Mouse (Mus musculus) thymus, adult 2 months (tissue): Measurements from ENCODE around the gene Nos1ap. TPM values are rescaled to one million over a fixed set of nuclear protein-coding genes. Genes with fewer than 3 reads are reported as not detected.

Experiments used
- DNase-seq: peaks from one replicate; pipeline ENCODE4 v3.0.0; 2021
- H3K27ac ChIP-seq: fragments of 200-500 bp; 2 replicates; pipeline ENCODE4 v1.5.1; 2012; ENCODE audit warnings: low read length, control low read depth; ENCODE audit not compliant: control insufficient read depth, insufficient read depth
- H3K27me3 ChIP-seq: fragments of 200-500 bp; 2 replicates; pipeline ENCODE4 v1.6.1; 2012; ENCODE audit warnings: mild to moderate bottlenecking, low read length, moderate library complexity, mixed read lengths; ENCODE audit not compliant: control insufficient read depth, insufficient read depth
- H3K36me3 ChIP-seq: fragments of 200-500 bp; 2 replicates; pipeline ENCODE4 v1.6.1; 2012; ENCODE audit warnings: mild to moderate bottlenecking, low read length, moderate library complexity; ENCODE audit not compliant: control insufficient read depth, insufficient read depth
- H3K4me1 ChIP-seq: fragments of 200-500 bp; replicated peaks from 2 replicates; pipeline ENCODE4 v1.6.1; 2012; ENCODE audit warnings: low read length; ENCODE audit not compliant: control insufficient read depth, insufficient read depth
- H3K4me3 ChIP-seq: fragments of 200-500 bp; 2 replicates; pipeline ENCODE4 v1.5.1; 2012; ENCODE audit warnings: mild to moderate bottlenecking, low read length, control low read depth, moderate library complexity; ENCODE audit not compliant: control insufficient read depth, insufficient read depth
- CTCF ChIP-seq: fragments of 200-500 bp; IDR thresholded peaks from 2 replicates; pipeline ENCODE4 v1.5.1; 2012; ENCODE audit warnings: mild to moderate bottlenecking, control low read depth, low read length, moderate library complexity, borderline replicate concordance; ENCODE audit not compliant: control insufficient read depth, poor library complexity, insufficient read depth; ENCODE audit errors: extremely low read depth
- POLR2A ChIP-seq: fragments of 200-500 bp; IDR thresholded peaks from 2 replicates; pipeline ENCODE4 v1.6.1; 2012; ENCODE audit warnings: mild to moderate bottlenecking, low read length, control low read depth, moderate library complexity; ENCODE audit not compliant: control insufficient read depth, poor library complexity, insufficient read depth; ENCODE audit errors: extremely low read depth
- WGBS: fragments of 180-500 bp; shearing (Covaris S2); methylation state at CpG from one replicate; pipeline ENCODE4 v1.1.7; 2018; 5-methylcytosine and 5-hydroxymethylcytosine counted together
- polyA plus RNA-seq: library from polyadenylated mRNA; depleted of rRNA; stranded (reverse); fragments of >200 nt; gene quantifications from 2 replicates; pipeline ENCODE4 v1.2.3, GENCODE M21; 2012

Gene Nos1ap
- polyA plus RNA-seq, 1 experiment, result 3.3 TPM

DNA sequence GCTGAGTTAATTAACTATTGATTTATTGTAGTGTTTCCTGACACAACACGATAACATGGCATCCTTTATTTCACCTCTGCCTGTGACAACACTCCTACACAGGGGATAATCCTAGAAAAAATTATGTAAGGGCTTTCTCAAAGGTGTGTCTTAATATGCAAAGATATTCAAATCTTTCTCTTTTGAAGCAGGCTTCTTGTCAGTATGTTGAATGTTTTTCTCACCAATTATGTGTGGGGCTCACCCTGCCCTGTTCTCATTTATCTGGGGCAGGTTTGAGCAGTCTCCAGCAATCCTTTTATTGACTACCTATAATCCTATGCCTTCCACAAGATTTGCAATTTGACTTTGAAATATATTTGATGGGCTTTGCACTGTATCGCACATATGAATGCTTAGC, 97.1 kb downstream of the Nos1ap start:
- no peaks in the 10 kb centered on the region for H3K27me3 ChIP-seq
- TF ChIP-seq CTCF (no peak), POLR2A (no peak)
- no peak for DNase-seq
- no peak overlapping the region for H3K4me3 ChIP-seq
- no peaks in the 10 kb centered on the region for H3K4me1 ChIP-seq
- H3K27ac ChIP-seq, result no peak overlapping the region
- no peaks in the 10 kb centered on the region for H3K36me3 ChIP-seq
- 97% methylated on average over 2 of the region's 2 CpGs for WGBS

DNA sequence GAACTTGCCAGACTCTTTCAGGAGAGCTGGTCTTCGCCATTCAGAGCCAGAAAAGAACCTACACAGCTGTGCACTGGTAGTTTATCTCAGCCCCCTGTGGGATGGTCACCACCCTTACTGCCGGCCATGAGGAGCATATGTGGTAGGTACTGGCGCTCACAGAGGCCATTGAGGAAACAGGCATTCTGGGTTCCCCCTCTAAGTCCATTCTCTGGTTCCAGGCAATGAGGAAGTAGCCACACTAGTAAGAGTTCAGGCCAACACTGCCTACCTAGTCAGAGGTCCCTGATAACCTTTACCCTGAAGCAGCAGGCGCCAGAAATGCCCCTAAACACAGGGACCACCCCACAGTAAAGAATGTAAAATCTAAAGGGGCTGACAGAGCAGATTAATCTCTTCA, 97.6 kb downstream of the Nos1ap start:
- TF ChIP-seq POLR2A (no peak), CTCF (no peak)
- Histone ChIP-seq H3K27ac (no peak overlapping the region), H3K27me3 (no peaks in the 10 kb centered on the region), H3K36me3 (no peaks in the 10 kb centered on the region), H3K4me1 (no peaks in the 10 kb centered on the region), H3K4me3 (no peak overlapping the region)
- DNase-seq, result no peak
- WGBS, result 86% methylated on average over 4 of the region's 4 CpGs

DNA sequence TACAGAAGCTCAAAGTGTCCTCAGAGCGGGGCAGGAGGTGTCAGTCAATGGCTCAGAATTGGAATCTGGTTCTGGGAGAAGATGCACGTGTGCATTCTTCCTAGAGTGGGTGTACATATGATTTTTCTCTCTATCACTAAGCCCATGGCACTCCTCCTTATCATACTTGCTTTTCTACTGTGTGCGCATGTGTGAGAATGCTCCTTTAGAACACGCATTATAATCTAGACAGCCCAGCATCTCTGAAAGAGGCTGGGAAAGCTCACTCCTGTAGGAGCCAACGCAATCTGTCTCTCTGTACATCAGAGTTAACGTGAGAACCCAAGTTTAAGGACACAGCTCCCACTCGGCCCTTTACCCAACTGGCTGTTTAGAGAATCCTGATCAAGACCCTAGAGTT, 99.7 kb downstream of the Nos1ap start:
- Histone ChIP-seq H3K4me1 (no peaks in the 10 kb centered on the region), H3K27ac (no peak overlapping the region), H3K27me3 (no peaks in the 10 kb centered on the region), H3K36me3 (no peaks in the 10 kb centered on the region), H3K4me3 (no peak overlapping the region)
- DNase-seq, result no peak
- TF ChIP-seq POLR2A (no peak), CTCF (no peak)
- WGBS, result 96% methylated on average over 7 of the region's 7 CpGs

DNA sequence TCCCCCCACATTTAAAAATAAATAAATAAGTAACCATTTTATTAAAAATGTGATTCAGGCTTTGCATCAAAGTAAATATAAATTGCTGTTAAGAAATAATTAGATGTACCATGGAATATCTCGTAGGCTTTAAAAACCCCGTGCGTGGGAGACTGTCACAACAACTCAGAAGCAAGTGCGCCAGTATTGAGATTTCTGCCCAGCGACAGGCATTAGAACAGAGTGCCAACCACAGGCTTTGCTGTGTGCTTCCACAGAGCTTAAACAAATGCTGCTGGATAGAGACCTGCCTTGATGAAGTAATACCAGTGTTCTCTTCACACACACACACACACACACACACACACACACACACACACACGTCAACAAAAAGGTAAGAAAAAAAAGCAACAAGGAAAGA, 100.2 kb downstream of the Nos1ap start:
- WGBS, result 95% methylated on average over 6 of the region's 6 CpGs
- Histone ChIP-seq H3K36me3 (no peaks in the 10 kb centered on the region), H3K27me3 (no peaks in the 10 kb centered on the region), H3K27ac (no peak overlapping the region), H3K4me1 (no peaks in the 10 kb centered on the region), H3K4me3 (no peak overlapping the region)
- DNase-seq, result no peak
- TF ChIP-seq POLR2A, result no peak
- no peak for TF ChIP-seq CTCF

DNA sequence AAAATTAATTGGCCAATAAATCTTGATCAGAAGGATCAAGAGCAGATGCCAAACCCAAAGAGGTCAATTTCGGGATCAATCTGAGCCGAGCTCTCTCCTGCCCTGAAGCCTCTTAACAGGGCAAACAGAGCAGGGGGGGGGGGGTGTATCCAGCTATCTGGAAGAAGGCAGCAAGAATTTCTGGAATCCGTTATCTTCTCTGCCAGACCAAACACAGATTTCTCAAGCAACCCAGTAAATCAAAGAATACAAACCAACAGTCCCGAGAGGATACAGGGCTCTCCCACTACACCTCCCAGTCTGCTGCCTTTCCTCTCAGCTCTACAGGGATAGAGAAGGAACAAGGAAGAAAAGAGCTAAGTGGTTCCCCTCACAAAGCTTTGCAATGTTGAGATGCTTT, 104.5 kb downstream of the Nos1ap start:
- H3K36me3 ChIP-seq, result no peaks in the 10 kb centered on the region
- 96% methylated on average over 4 of the region's 4 CpGs for WGBS
- H3K27me3 ChIP-seq, result no peaks in the 10 kb centered on the region
- no peak for TF ChIP-seq CTCF
- TF ChIP-seq POLR2A, result no peak
- no peak overlapping the region for H3K4me3 ChIP-seq
- no peak for DNase-seq
- no peak overlapping the region for H3K27ac ChIP-seq
- H3K4me1 ChIP-seq, result peaks cover 3% of the 10 kb centered on the region; the same call in 1 of the 2 replicates

DNA sequence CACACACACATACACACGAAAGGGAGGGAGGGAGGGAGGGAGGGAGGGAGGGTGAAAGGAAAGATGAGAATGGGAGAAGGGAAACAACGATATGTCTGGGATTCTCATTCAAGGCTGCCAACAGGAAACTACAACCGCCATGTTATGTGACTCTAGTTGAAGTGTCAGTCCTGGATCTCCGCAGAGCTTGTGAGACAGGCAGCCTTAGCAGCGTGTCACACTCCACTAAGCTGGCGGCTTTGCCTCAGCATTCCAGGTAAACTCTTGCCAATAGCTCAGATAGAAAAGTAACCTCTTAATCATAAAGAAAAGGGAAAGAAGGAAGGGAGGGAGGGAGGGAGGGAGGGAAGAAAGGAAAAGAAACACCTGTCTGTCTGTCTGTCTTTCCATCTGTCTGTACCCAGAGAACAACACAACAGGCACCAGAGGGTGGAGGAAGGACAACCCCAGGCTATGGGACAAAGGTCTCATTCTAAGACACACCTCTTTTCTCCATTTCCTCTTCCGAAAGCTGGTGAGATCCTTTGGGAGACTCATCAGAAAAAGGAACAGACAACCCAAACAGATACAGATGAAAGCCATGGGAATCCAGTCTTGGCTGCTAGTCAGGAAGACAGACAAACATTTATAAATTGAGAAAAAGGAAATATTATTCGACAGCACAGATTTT, 107.3 kb downstream of the Nos1ap start:
- WGBS, result 90% methylated on average over 7 of the region's 8 CpGs
- H3K27me3 ChIP-seq, result no peaks in the 10 kb centered on the region
- no peak for DNase-seq
- H3K4me1 ChIP-seq, result peaks cover 7% of the 10 kb centered on the region; the same call in 1 of the 2 replicates
- H3K27ac ChIP-seq, result no peak overlapping the region
- TF ChIP-seq CTCF, result no peak
- TF ChIP-seq POLR2A, result no peak
- no peaks in the 10 kb centered on the region for H3K36me3 ChIP-seq
- no peak overlapping the region for H3K4me3 ChIP-seq

DNA sequence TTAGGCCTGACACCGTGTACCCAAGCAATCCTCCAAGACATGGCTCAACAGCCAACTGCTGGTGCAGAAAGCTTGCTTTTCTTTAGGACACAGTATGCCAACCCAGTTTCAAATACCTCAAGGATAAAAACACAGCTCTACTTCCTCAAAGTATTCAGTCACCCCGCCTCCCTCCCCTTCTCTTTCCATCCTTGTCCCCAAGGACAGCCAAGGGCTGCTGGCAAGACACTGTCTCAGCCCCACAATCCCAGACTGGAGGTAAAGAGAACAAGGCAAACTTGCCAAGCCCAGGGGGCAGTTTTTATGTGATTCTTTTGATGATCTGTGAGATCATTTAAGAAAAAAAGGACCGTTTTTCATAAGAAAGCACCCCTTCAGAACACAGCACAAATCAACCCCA, 108.6 kb downstream of the Nos1ap start:
- Histone ChIP-seq H3K27me3 (no peaks in the 10 kb centered on the region), H3K4me3 (no peak overlapping the region), H3K27ac (no peak overlapping the region), H3K4me1 (peaks cover 7% of the 10 kb centered on the region; the same call in 1 of the 2 replicates), H3K36me3 (no peaks in the 10 kb centered on the region)
- 61% methylated on average over 3 of the region's 3 CpGs for WGBS
- no peak for DNase-seq
- no peak for TF ChIP-seq CTCF
- no peak for TF ChIP-seq POLR2A

DNA sequence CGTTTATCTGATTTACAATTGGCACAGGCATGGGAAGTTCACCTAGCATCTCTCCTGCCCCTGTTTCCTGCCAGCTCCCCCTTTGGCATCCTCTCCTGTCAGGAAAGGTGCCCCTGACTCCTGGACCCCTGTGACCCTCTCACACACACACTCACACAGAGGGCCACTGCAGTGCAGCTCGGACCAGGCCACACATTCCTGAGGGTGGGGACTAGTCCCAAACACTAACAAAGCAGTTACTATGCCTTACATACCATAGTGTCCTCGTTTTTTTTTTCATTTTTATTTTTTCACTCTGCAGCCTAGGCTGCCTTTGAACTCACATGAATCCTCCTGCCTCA, 110.2 kb downstream of the Nos1ap start:
- Histone ChIP-seq H3K36me3 (no peaks in the 10 kb centered on the region), H3K27ac (no peak overlapping the region), H3K4me1 (peaks cover 7% of the 10 kb centered on the region; the same call in 1 of the 2 replicates), H3K4me3 (no peak overlapping the region), H3K27me3 (no peaks in the 10 kb centered on the region)
- WGBS, result 54% methylated on average over 3 of the region's 3 CpGs
- TF ChIP-seq CTCF (no peak), POLR2A (no peak)
- no peak for DNase-seq
